Mouse (Mus musculus): Measurements from ENCODE around the gene Bfsp1. TPM values are rescaled to one million over a fixed set of nuclear protein-coding genes. Genes with fewer than 3 reads are reported as not detected.

The Bfsp1 gene
- total and polyA plus RNA-seq, 3 experiments, result 0.05 TPM; not detected in 2

DNA sequence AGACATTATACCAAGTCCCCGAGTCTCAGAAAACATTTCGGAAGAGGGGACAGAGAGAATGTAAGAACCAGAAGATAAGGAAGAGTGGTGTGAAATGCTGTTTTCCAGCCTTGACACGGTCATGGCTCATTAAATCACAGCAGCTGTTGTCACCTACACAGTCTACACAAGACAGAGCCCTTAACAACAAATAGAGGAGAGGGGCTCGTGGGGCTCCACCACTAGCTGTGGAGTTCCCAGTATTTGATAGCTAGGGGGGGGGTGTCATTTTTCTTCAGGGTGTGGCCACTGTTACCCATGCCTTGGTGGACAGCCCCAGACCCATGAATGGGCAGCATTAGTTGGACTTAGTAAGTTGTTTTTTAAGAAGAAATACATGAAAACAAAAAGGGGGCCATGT, 50.7 kb downstream of the Bfsp1 start:
- Histone ChIP-seq H3K36me3 (replicated peaks) (no peaks in the 10 kb centered on the region), H3K4me1 (ENCODE audit: insufficient read depth, low read depth, low read length) (no peaks in the 10 kb centered on the region), H3K9me3 (replicated peaks) (peaks cover 12% of the 10 kb centered on the region), H3K27me3 (ENCODE audit: insufficient read depth, low read length) (no peaks in the 10 kb centered on the region), H3K4me3 (ENCODE audit: low read depth, low read length) (no peak overlapping the region)
- TF ChIP-seq TAL1 (conservative IDR thresholded peaks at IDR 0.05; ENCODE audit: low read depth, low read length) (no peak), GATA1 (IDR thresholded peaks at IDR 0.05; ENCODE audit: borderline replicate concordance, low read length) (no peak), CTCF (IDR thresholded peaks at IDR 0.05; ENCODE audit: low read depth, low read length) (no peak), POLR2AphosphoS5 (IDR thresholded peaks at IDR 0.05; ENCODE audit: insufficient replicate concordance, low read depth, low read length) (no peak), GATA2 (IDR thresholded peaks at IDR 0.05; ENCODE audit: borderline replicate concordance, low read depth, low read length) (no peak)
- no peak for DNase-seq (ENCODE audit: low spot score)
- ATAC-seq (ENCODE audit: extremely low read depth, insufficient number of reproducible peaks, low FRiP score, poor library complexity, severe bottlenecking), result no peak

DNA sequence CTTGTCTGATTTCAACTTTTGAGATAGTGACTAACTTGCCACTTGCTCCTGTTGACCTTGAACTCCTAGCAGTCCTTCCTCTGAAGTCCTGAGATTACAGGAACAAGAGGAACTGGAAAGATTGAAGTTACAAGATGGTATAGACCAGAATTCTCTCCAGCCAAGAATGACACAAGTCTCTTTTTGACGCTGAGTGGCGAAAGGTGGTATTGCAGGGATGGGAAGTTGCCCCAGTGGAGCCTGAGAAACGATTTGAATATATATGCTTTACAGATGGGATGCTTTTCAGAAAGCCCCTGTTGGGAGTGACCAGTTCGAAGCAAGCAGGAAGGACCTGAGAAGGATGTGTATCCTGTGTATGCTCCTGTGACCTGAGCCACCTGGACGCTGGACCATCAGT, 54.2 kb downstream of the Bfsp1 start:
- DNase-seq (ENCODE audit: low spot score), result no peak
- no peaks in the 10 kb centered on the region for H3K27me3 ChIP-seq (ENCODE audit: insufficient read depth, low read length)
- no peak for ATAC-seq (ENCODE audit: extremely low read depth, insufficient number of reproducible peaks, low FRiP score, poor library complexity, severe bottlenecking)
- no peak overlapping the region for H3K4me3 ChIP-seq (ENCODE audit: low read depth, low read length)
- peaks cover 16% of the 10 kb centered on the region for H3K9me3 ChIP-seq (replicated peaks)
- no peak for TF ChIP-seq GATA2 (IDR thresholded peaks at IDR 0.05; ENCODE audit: borderline replicate concordance, low read depth, low read length)
- TF ChIP-seq CTCF (IDR thresholded peaks at IDR 0.05; ENCODE audit: low read depth, low read length), result no peak
- no peak for TF ChIP-seq POLR2AphosphoS5 (IDR thresholded peaks at IDR 0.05; ENCODE audit: insufficient replicate concordance, low read depth, low read length)
- no peak for TF ChIP-seq GATA1 (IDR thresholded peaks at IDR 0.05; ENCODE audit: borderline replicate concordance, low read length)
- no peak for TF ChIP-seq TAL1 (conservative IDR thresholded peaks at IDR 0.05; ENCODE audit: low read depth, low read length)
- H3K4me1 ChIP-seq (ENCODE audit: insufficient read depth, low read depth, low read length), result no peaks in the 10 kb centered on the region
- H3K36me3 ChIP-seq (replicated peaks), result no peaks in the 10 kb centered on the region

DNA sequence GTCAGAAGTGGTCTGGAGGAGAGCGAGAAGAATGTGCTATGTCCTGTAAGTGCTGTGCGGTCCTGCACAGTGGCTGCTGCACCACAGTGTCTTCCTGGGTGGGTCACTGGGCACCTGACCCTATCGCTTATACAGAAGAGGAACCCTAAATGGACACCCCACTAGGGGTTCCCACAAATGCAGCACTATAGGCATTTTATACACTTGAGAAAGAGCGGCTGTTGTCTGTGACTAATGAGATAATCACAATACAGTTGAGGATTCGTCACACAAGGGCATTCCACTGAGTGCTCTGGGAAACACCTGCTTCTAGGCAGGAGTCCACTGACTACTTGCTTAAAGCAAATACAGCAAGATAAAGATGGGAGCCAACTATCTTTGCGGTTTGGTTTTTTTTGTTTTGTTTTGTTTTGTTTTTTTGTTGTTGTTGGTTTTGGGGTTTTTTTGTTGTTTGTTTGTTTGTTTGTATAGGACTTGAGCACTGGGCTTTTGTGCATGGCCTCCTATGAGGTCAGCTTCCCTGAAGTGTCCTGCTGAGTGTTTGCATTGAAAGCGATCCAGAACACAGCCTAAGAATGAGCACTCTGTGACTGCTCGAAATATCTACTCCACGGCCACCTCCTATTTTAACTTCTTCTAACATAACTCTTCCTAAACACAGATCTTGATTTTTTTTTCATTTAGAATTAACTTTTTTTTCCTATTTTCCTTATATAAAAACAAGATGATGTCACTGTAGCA, 55.9 kb downstream of the Bfsp1 start:
- no peaks in the 10 kb centered on the region for H3K4me1 ChIP-seq (ENCODE audit: insufficient read depth, low read depth, low read length)
- ATAC-seq (ENCODE audit: extremely low read depth, insufficient number of reproducible peaks, low FRiP score, poor library complexity, severe bottlenecking), result no peak
- peaks cover 10% of the 10 kb centered on the region for H3K9me3 ChIP-seq (replicated peaks)
- no peaks in the 10 kb centered on the region for H3K27me3 ChIP-seq (ENCODE audit: insufficient read depth, low read length)
- no peak overlapping the region for H3K4me3 ChIP-seq (ENCODE audit: low read depth, low read length)
- no peak for TF ChIP-seq GATA2 (IDR thresholded peaks at IDR 0.05; ENCODE audit: borderline replicate concordance, low read depth, low read length)
- TF ChIP-seq TAL1 (conservative IDR thresholded peaks at IDR 0.05; ENCODE audit: low read depth, low read length), result no peak
- no peak for TF ChIP-seq GATA1 (IDR thresholded peaks at IDR 0.05; ENCODE audit: borderline replicate concordance, low read length)
- H3K36me3 ChIP-seq (replicated peaks), result no peaks in the 10 kb centered on the region
- DNase-seq (ENCODE audit: low spot score), result no peak

- H3K9me3 ChIP-seq (replicated peaks), result peaks cover 8% of the 10 kb centered on the region
- H3K27me3 ChIP-seq (ENCODE audit: insufficient read depth, low read length), result no peaks in the 10 kb centered on the region
- no peaks in the 10 kb centered on the region for H3K4me1 ChIP-seq (ENCODE audit: insufficient read depth, low read depth, low read length)
- no peak for TF ChIP-seq GATA2 (IDR thresholded peaks at IDR 0.05; ENCODE audit: borderline replicate concordance, low read depth, low read length)
- no peak for TF ChIP-seq GATA1 (IDR thresholded peaks at IDR 0.05; ENCODE audit: borderline replicate concordance, low read length)
- no peak for TF ChIP-seq CTCF (IDR thresholded peaks at IDR 0.05; ENCODE audit: low read depth, low read length)
- TF ChIP-seq TAL1 (conservative IDR thresholded peaks at IDR 0.05; ENCODE audit: low read depth, low read length), result no peak
- TF ChIP-seq POLR2AphosphoS5 (IDR thresholded peaks at IDR 0.05; ENCODE audit: insufficient replicate concordance, low read depth, low read length), result no peak
- H3K4me3 ChIP-seq (ENCODE audit: low read depth, low read length), result no peak overlapping the region
- no peaks in the 10 kb centered on the region for H3K36me3 ChIP-seq (replicated peaks)
- ATAC-seq (ENCODE audit: extremely low read depth, insufficient number of reproducible peaks, low FRiP score, poor library complexity, severe bottlenecking) (no peak), DNase-seq (ENCODE audit: low spot score) (no peak)
Observed at GRCm38 (mm10) chr2:143806140-143806923, 56.6 kb downstream of the Bfsp1 start.

GRCm38 (mm10) chr2:143801097-143801496, 61.9 kb downstream of the Bfsp1 start:
- ATAC-seq (ENCODE audit: extremely low read depth, insufficient number of reproducible peaks, low FRiP score, poor library complexity, severe bottlenecking) (no peak), DNase-seq (ENCODE audit: low spot score) (no peak)
- Histone ChIP-seq H3K27me3 (ENCODE audit: insufficient read depth, low read length) (no peaks in the 10 kb centered on the region), H3K4me1 (ENCODE audit: insufficient read depth, low read depth, low read length) (no peaks in the 10 kb centered on the region), H3K4me3 (ENCODE audit: low read depth, low read length) (no peak overlapping the region), H3K9me3 (replicated peaks) (peaks cover 5% of the 10 kb centered on the region; the same call in 1 of the 2 replicates), H3K36me3 (replicated peaks) (no peaks in the 10 kb centered on the region)
- TF ChIP-seq CTCF (IDR thresholded peaks at IDR 0.05; ENCODE audit: low read depth, low read length) (no peak), GATA1 (IDR thresholded peaks at IDR 0.05; ENCODE audit: borderline replicate concordance, low read length) (no peak), GATA2 (IDR thresholded peaks at IDR 0.05; ENCODE audit: borderline replicate concordance, low read depth, low read length) (no peak), TAL1 (conservative IDR thresholded peaks at IDR 0.05; ENCODE audit: low read depth, low read length) (no peak), POLR2AphosphoS5 (IDR thresholded peaks at IDR 0.05; ENCODE audit: insufficient replicate concordance, low read depth, low read length) (no peak)

- DNase-seq (ENCODE audit: low spot score) (no peak), ATAC-seq (ENCODE audit: extremely low read depth, insufficient number of reproducible peaks, low FRiP score, poor library complexity, severe bottlenecking) (no peak)
- no peaks in the 10 kb centered on the region for H3K27me3 ChIP-seq (ENCODE audit: insufficient read depth, low read length)
- no peaks in the 10 kb centered on the region for H3K4me1 ChIP-seq (ENCODE audit: insufficient read depth, low read depth, low read length)
- H3K9me3 ChIP-seq (replicated peaks), result peaks cover 9% of the 10 kb centered on the region
- H3K36me3 ChIP-seq (replicated peaks), result no peaks in the 10 kb centered on the region
- no peak overlapping the region for H3K4me3 ChIP-seq (ENCODE audit: low read depth, low read length)
- TF ChIP-seq GATA2 (IDR thresholded peaks at IDR 0.05; ENCODE audit: borderline replicate concordance, low read depth, low read length), result no peak
- no peak for TF ChIP-seq TAL1 (conservative IDR thresholded peaks at IDR 0.05; ENCODE audit: low read depth, low read length)
- no peak for TF ChIP-seq POLR2AphosphoS5 (IDR thresholded peaks at IDR 0.05; ENCODE audit: insufficient replicate concordance, low read depth, low read length)
- no peak for TF ChIP-seq CTCF (IDR thresholded peaks at IDR 0.05; ENCODE audit: low read depth, low read length)
- TF ChIP-seq GATA1 (IDR thresholded peaks at IDR 0.05; ENCODE audit: borderline replicate concordance, low read length), result no peak
Observed at GRCm38 (mm10) chr2:143796335-143797013, 66.5 kb downstream of the Bfsp1 start.
